Mouse (Mus musculus): ENCODE results near the gene Vcp. TPM values are rescaled to one million over a fixed set of nuclear protein-coding genes. Genes with fewer than 3 reads are reported as not detected.
A peak's percentile ranks its signal among the peaks of the same experiment; 100 is the strongest.

The Vcp gene
- polyA plus RNA-seq, 1 experiment from 2014 or later = 664 TPM

DNA sequence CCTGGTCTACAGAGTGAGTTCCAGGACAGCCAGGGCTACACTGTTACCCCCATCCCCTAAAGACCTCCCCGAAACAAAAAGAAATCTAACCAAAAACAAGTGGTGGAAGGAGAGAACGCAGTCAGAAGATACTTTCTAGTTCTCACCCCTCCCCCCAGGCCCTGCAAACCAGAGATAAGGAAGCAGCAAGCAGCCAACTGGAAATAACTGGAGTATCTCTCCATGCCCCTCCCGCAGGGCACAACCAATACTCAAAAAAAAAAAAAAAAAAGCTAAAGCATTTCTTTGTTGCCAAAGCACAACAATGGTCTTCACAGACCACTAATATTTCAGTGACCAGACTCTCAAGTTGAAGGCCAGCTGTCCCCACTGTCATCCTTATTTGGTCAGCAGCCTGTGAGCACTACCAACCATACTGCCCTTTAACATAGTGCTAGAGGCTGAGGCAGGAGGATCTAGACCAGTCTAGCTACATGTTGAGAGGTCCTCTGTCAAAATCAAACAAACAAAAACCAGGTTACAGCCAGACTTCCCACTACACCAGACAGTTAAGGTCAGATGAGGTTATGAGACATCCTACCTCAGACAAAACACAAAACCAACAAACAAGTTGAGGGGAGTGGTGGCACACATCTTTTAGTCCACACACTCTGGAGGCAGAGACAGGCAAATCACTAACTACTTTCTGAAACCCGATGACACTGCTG lies 37.7 kb upstream of the Vcp start:
- WGBS = 70% methylated on average over 4 of the region's 4 CpGs
- H3K27ac ChIP-seq (replicated peaks) = no peak overlapping the region

DNA sequence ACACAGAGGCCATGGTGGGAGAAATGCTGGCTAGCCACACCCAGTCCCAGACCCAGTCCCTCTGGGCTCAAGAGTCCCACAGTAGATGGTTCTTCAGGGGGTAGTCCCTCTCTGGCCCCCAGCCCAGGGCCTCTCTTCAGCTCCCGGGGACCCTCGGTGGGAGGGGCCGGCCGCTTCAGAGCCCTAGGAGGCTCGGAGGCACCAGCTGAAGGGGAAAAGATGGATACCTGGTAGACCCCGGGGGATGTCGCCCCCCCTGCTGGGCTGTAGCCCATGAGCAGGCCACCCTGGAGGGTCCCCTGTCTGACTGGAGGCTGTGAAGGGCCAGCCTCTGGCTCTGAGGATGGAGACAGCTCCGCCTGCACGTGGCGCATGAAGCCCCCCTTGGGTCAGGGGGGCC lies 36.0 kb upstream of the Vcp start:
- 88% methylated on average over 10 of the region's 10 CpGs for WGBS
- Histone ChIP-seq H3K27me3 (replicated peaks; ENCODE audit: low read depth, poor library complexity, severe bottlenecking) (no peaks in the 10 kb centered on the region), H3K4me3 (no peak overlapping the region), H3K27ac (replicated peaks) (no peak overlapping the region), H3K4me1 (peaks cover 35% of the 10 kb centered on the region), H3K36me3 (replicated peaks) (peaks cover 40% of the 10 kb centered on the region), H3K9me3 (no peaks in the 10 kb centered on the region)
- DNase-seq (ENCODE audit: low spot score) = no peak

More for the DNA sequence above, 37.7 kb upstream of the Vcp start:
- Histone ChIP-seq H3K27me3 (replicated peaks; ENCODE audit: low read depth, poor library complexity, severe bottlenecking) (no peaks in the 10 kb centered on the region), H3K9me3 (no peaks in the 10 kb centered on the region), H3K4me3 (peak overlapping the region; percentile 3; the same call in 1 of the 2 replicates), H3K36me3 (replicated peaks) (peaks cover 40% of the 10 kb centered on the region), H3K4me1 (peaks cover 26% of the 10 kb centered on the region)
- no peak for DNase-seq (ENCODE audit: low spot score)

DNA sequence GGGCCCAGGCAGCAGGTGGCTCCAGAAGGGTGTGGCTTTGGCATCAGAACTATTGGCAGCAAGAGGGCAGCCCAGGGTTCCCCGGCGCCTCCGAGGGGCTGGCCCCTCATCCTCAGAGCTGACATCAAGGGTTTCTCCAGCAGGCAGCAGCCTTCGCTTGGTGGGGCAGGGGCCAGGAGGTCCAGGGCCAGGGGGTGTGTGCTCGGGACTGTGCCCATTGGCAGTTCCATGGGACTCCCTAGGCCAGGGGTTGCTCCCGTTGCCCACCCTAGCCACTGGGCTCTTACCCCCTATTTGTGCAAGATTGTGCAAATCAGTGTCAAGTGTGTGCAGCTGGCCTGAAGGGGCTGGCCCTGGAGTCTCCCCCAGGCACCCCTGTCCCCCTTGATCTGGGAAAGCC lies 35.5 kb upstream of the Vcp start:
- H3K4me1 ChIP-seq = peaks cover 33% of the 10 kb centered on the region
- peaks cover 40% of the 10 kb centered on the region for H3K36me3 ChIP-seq (replicated peaks)

DNA sequence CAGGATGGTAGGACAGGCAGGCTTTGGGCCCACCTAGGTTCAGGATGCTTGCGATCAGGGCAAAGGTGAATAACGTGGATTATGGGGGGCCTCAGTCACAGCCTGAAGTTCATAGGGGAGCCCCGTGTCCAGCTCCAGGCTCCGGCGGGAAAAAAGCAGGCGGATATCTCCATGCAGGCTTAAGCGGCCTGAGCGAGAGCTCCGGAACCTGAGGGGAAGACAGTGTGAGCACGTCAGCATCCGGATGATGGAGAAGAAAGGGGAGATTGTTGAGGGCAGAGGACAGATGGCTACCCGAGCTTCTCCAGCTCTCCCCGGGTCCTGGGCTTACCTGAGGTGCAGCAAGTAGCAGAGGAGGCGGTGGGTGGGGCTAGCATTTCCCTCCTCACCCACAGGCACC lies 33.2 kb upstream of the Vcp start:
- no peaks in the 10 kb centered on the region for H3K9me3 ChIP-seq
- peaks cover 56% of the 10 kb centered on the region for H3K36me3 ChIP-seq (replicated peaks)

More for the DNA sequence above, 35.5 kb upstream of the Vcp start:
- Histone ChIP-seq H3K9me3 (no peaks in the 10 kb centered on the region), H3K27ac (replicated peaks) (no peak overlapping the region), H3K27me3 (replicated peaks; ENCODE audit: low read depth, poor library complexity, severe bottlenecking) (no peaks in the 10 kb centered on the region), H3K4me3 (no peak overlapping the region)
- DNase-seq (ENCODE audit: low spot score) = no peak
- 86% methylated on average over 6 of the region's 6 CpGs for WGBS

DNA sequence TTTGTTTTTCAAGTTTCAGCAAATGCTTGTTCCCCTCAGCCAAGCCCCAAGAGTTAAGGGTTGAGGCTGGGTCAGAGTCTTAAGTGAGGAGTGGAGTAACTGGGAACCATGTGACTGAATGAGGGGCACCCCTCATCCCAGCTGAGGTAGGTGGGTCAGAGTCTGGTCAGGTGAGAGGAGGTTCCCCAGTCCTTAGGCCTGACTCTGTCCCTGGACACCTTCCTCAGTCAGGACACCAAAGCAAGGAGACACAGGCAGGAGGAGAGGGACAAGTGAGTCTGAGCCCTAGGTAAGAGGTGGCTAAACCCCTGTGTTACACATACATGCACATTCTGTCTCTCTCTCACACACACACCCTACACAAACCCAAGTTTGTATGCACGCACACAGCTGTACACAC lies 32.2 kb upstream of the Vcp start:
- WGBS = 79% methylated on average over 1 of the region's 1 CpGs
- no peak for DNase-seq (ENCODE audit: low spot score)
- H3K9me3 ChIP-seq = no peaks in the 10 kb centered on the region
- peaks cover 65% of the 10 kb centered on the region for H3K36me3 ChIP-seq (replicated peaks)
- H3K4me1 ChIP-seq = peaks cover 23% of the 10 kb centered on the region
- H3K4me3 ChIP-seq = no peak overlapping the region
- no peaks in the 10 kb centered on the region for H3K27me3 ChIP-seq (replicated peaks; ENCODE audit: low read depth, poor library complexity, severe bottlenecking)
- no peak overlapping the region for H3K27ac ChIP-seq (replicated peaks)

More for the DNA sequence above, 33.2 kb upstream of the Vcp start:
- no peak overlapping the region for H3K27ac ChIP-seq (replicated peaks)
- no peaks in the 10 kb centered on the region for H3K27me3 ChIP-seq (replicated peaks; ENCODE audit: low read depth, poor library complexity, severe bottlenecking)
- H3K4me1 ChIP-seq = peaks cover 23% of the 10 kb centered on the region
- no peak overlapping the region for H3K4me3 ChIP-seq
- DNase-seq (ENCODE audit: low spot score) = no peak
- 80% methylated on average over 14 of the region's 14 CpGs for WGBS

DNA sequence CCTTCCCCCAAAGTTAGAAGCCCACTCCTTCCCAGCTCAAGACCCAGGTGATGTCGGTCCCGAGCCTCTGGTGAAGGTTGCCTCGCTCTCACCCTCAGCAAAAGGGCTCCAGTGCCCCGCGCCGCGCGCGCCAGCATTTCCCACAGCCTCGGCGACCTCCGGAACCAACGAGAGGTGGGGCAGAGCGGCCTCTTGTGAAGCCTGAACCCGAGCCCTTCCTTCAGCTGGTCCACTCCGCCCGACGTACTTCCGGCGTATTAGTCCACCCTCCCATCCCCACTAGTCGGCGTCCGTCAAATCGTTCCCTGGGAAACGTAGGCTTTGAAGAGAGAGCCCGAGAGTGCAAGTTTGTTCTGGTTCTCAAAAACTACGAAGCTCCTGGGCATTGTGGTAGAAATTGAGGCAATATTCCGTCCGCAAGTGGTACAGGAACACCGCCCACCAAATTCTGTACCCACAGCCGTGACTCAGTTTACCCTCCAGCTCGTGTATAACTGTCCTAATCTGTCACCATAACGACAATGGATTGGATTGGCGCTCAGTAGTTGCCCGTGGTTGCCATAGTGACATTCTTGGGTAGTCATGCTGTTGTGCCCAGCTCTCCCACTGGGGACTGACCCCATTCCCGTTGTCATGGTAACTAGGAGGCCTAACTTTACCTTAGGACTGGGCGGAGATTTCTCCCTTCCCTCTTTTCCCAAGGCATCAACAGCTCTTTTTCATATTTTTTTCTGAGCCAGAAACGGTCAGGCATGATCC lies 31.1 kb upstream of the Vcp start, which contains the start of gene Stoml2:
TSS of gene Stoml2 (minus strand) at position 474 of the 759 bp plus-strand sequence.
- H3K27me3 ChIP-seq (replicated peaks; ENCODE audit: low read depth, poor library complexity, severe bottlenecking) = no peaks in the 10 kb centered on the region
- H3K4me3 ChIP-seq = peak within 1 kb of the TSS; percentile 75
- peaks cover 70% of the 10 kb centered on the region for H3K36me3 ChIP-seq (replicated peaks)
- peak within 1 kb of the TSS; percentile 93 for H3K27ac ChIP-seq (replicated peaks)
- WGBS = under 1% methylated on average over 38 of the region's 38 CpGs
- peaks cover 23% of the 10 kb centered on the region for H3K4me1 ChIP-seq
- no peaks in the 10 kb centered on the region for H3K9me3 ChIP-seq
- DNase-seq (ENCODE audit: low spot score) = peak; percentile 94

DNA sequence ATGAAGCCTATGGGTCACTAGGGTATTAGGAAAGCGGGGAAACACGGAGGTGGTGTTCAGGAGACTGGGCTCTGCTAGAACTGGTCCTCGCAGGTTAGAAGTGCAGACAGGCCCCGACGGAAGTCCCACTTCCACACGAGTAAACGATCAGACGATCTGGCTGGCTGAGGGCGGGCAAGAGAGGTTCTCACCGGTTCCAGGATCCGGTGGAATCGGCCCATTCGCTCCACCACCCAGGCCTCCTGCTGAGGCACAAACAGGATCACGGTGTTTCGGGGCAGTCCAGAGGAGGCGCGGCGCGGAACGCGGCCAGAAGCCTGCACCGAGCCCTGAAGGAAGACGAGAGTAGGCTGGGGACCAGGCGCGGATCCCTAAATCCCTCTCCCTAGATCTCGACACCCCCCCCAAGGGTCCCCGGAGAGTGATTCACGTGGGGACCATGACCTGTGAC lies 30.5 kb upstream of the Vcp start:
- peaks cover 23% of the 10 kb centered on the region for H3K4me1 ChIP-seq
- peak overlapping the region; percentile 75 for H3K4me3 ChIP-seq
- H3K36me3 ChIP-seq (replicated peaks) = peaks cover 65% of the 10 kb centered on the region
- peak overlapping the region; percentile 93 for H3K27ac ChIP-seq (replicated peaks)
- H3K27me3 ChIP-seq (replicated peaks; ENCODE audit: low read depth, poor library complexity, severe bottlenecking) = no peaks in the 10 kb centered on the region
- 2% methylated on average over 28 of the region's 28 CpGs for WGBS
- no peaks in the 10 kb centered on the region for H3K9me3 ChIP-seq
- DNase-seq (ENCODE audit: low spot score) = no peak

DNA sequence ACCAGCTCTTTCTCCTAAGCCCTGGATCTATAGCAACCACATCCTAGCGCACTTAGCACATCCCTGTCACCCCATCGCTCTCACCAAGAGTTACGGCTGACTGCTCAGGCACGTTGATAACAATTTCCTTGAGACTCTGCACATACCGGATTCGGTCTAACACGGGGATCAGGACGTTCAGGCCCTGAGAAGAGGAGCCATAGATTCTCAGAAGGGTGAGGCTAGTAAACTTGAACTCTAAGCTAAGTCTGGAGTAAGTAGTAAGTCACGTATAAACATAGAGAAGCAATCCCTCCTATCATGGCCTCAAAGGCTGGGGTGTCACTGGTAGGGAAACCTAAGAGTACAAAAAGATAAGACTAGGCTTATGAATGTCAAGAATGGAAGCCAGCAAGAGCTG lies 30.0 kb upstream of the Vcp start:
- WGBS = 84% methylated on average over 9 of the region's 9 CpGs
- no peaks in the 10 kb centered on the region for H3K27me3 ChIP-seq (replicated peaks; ENCODE audit: low read depth, poor library complexity, severe bottlenecking)
- H3K4me3 ChIP-seq = peak overlapping the region; percentile 75
- peaks cover 23% of the 10 kb centered on the region for H3K4me1 ChIP-seq
- no peak for DNase-seq (ENCODE audit: low spot score)
- peak overlapping the region; percentile 93 for H3K27ac ChIP-seq (replicated peaks)
- no peaks in the 10 kb centered on the region for H3K9me3 ChIP-seq
- peaks cover 60% of the 10 kb centered on the region for H3K36me3 ChIP-seq (replicated peaks)

DNA sequence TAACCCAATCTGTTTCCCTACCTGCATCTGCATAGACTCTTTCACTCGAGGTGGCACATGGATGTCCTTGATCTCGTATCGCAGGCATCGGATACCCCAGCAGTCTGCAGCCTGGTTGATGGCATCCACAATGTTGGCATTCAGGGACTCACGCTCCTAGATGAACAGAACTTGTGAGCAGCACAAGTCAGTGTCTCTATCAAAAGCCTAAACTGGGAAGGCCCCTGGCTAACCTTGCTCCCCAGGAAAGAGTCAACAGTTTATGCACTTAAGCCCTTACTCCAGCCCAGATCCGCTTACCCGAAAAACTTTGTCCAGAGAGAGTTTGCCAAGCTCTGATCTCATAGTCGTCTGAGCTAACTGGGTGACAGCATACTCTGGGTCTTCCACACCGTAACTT lies 29.4 kb upstream of the Vcp start:
- Histone ChIP-seq H3K4me1 (peaks cover 27% of the 10 kb centered on the region), H3K4me3 (peak overlapping the region; percentile 75), H3K27me3 (replicated peaks; ENCODE audit: low read depth, poor library complexity, severe bottlenecking) (no peaks in the 10 kb centered on the region), H3K9me3 (no peaks in the 10 kb centered on the region), H3K36me3 (replicated peaks) (peaks cover 54% of the 10 kb centered on the region), H3K27ac (replicated peaks) (no peak overlapping the region; the same call in 1 of the 2 replicates)
- DNase-seq (ENCODE audit: low spot score) = no peak
- WGBS = 94% methylated on average over 9 of the region's 9 CpGs

DNA sequence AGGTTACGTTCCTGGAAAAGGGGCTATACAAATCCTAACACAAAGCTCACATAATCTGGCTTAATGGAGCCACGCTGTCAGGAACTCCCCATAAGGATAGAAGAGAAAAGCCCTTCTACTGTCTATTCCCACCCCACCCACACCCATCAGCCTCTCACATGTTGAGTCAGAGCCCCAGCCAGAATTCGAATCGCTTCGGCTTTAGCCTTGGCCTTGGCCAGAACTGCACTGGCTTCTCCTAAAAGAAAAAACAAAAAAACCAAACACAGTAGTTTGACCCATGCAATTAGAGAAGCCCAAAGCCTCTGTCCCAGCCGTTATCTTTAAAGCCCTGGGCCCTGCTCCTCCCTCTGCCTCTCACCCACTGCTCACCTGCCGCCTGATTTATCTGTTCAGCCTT lies 28.8 kb upstream of the Vcp start:
- WGBS = 92% methylated on average over 7 of the region's 7 CpGs
- Histone ChIP-seq H3K4me1 (peaks cover 33% of the 10 kb centered on the region), H3K27me3 (replicated peaks; ENCODE audit: low read depth, poor library complexity, severe bottlenecking) (no peaks in the 10 kb centered on the region), H3K9me3 (no peaks in the 10 kb centered on the region), H3K36me3 (replicated peaks) (peaks cover 52% of the 10 kb centered on the region), H3K4me3 (no peak overlapping the region), H3K27ac (replicated peaks) (no peak overlapping the region)
- DNase-seq (ENCODE audit: low spot score) = no peak

DNA sequence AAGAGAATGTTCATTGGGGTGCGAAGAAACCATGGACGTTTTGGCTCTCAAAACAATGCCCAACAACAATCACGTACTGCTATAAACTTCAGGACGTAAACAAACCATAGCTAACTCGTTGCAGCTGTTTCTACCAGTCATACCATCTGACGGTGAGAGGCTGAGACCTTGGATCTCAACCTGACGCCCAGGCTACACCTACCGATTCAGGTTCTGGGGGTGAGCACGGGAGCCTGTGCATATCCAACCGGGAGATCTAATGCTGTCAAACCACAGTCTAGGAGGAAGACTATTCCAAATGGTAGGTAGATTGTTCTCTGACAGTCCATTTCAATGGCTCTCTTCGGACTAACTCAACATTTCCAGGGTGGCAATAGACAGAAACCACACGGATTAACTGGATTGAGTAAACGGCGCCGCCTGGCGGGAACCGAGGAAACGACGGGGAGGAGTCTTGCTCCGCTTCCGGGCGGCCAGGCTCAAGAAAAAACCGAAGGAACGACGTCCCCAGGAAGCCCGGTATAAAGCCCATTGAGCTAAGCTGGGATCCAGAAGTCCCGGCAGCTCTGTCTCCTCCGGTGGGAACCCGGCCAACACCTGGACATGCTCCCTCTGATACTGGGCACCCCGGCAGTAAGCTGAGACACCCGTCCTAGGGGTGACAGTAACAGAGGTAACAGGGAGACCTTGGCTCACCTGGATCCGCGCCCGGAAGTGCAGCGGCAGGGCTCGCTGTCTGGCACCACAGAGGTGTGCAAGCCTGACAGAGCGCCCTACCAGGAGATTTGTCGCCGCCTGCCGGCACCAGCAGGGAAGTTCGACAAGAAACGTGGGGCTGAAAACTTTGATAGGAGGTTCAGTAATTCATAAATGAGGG lies 25.0 kb upstream of the Vcp start, which contains the start of gene Pigo:
TSS of gene Pigo (minus strand) at position 736 of the 877 bp plus-strand sequence.
- WGBS = 10% methylated on average over 42 of the region's 42 CpGs
- Histone ChIP-seq H3K27me3 (replicated peaks; ENCODE audit: low read depth, poor library complexity, severe bottlenecking) (no peaks in the 10 kb centered on the region), H3K27ac (replicated peaks) (peak within 1 kb of the TSS; percentile 83), H3K9me3 (no peaks in the 10 kb centered on the region), H3K4me3 (peak within 1 kb of the TSS; percentile 71), H3K36me3 (replicated peaks) (peaks cover 78% of the 10 kb centered on the region), H3K4me1 (peaks cover 18% of the 10 kb centered on the region)
- DNase-seq (ENCODE audit: low spot score) = peak; percentile 93

DNA sequence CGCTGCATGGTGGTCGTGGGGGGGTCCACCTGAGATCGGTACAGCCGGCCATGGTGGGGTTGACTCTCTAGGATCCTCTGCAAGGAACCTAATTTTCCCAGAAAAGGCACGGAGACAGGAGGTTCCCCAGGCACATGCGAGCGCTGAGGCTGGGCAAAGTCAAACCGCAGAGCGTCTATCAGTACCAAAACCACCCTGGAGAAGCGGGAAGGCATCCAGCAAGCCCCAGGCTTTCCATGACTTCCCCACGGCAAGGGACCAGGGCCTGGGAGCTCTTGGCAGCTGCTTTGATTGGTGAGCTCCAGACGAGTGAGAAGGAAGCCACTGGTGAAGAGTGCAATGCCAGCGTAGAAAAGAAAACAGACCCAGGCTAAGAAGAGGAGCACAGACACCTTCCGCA lies 24.4 kb upstream of the Vcp start:
- 84% methylated on average over 14 of the region's 14 CpGs for WGBS
- peaks cover 81% of the 10 kb centered on the region for H3K36me3 ChIP-seq (replicated peaks)
- no peaks in the 10 kb centered on the region for H3K9me3 ChIP-seq
- H3K4me3 ChIP-seq = peak overlapping the region; percentile 71
- no peaks in the 10 kb centered on the region for H3K27me3 ChIP-seq (replicated peaks; ENCODE audit: low read depth, poor library complexity, severe bottlenecking)
- peaks cover 11% of the 10 kb centered on the region for H3K4me1 ChIP-seq
- H3K27ac ChIP-seq (replicated peaks) = peak overlapping the region; percentile 83; the same call in 1 of the 2 replicates
- no peak for DNase-seq (ENCODE audit: low spot score)
